ENCODE assay signal across 11 mouse cellular contexts in the genomic region with DNA sequence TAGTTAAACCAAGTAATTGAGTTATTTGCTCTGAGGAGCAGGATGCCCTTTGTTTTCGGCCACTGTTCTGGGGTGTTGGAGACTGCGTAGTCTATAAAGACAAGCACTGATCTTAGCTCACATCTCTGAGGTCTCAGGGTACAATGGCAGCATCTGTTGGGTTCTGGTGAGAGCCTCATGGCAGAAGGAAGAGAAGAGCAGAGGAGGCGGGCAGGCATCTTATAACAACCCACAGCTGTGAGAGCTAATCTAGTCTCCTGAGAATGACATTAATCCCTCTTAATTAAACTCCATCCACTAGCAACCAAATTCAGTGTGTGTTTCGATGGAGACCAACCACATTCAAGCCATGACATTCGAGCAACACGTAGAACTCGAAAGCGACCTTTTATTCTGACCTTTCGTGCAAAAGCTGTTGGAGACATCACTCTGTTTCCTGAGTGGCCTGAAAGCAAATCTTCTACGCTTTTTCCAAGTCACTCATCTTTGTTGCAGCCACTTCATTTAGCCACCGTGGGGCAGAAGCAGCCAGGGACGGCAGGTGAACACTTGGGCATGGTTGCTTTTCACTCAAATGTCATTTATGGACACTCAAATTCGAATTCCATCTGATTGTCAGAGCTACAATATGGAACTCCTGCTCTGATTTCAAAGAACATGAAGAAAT.
DNase-seq lines count a peak whose midpoint lies in the region; ATAC-seq and TF ChIP-seq lines count a peak whose summit lies in the region.
"Had no signal": no experiment of that assay in that cellular context is flagged by ENCODE, and none has a peak within 500 bp of the region (broad histone marks: within the 10 kb centered on the region; RNA-seq: fewer than 3 reads in every experiment).

No protein-coding gene starts in this region.

- WGBS in heart, embryonic 15.5 days, result 77% methylated on average over 13 of the region's 13 CpGs
- 67% methylated on average over 13 of the region's 13 CpGs for WGBS in liver, embryonic 14.5 days (ENCODE audit: insufficient replicate concordance)
- WGBS in liver, embryonic 11.5 days, result 77% methylated on average over 13 of the region's 13 CpGs

- no peak for TF ChIP-seq POLR2A in MEL (IDR thresholded peaks at IDR 0.05; ENCODE audit: control insufficient read depth in 1 of 2, insufficient read depth in 1 of 2, low read depth in 1 of 2, low read length in 2 of 2, poor library complexity in 1 of 2)
- TF ChIP-seq POLR2A in cortical plate, adult 2 months (IDR thresholded peaks at IDR 0.05; ENCODE audit: extremely low read depth, insufficient read depth, low read length), result no peak

- H3K27ac ChIP-seq in heart, embryonic 15.5 days, result peak overlapping the region; percentile 62; the same call in 1 of the 2 replicates
- H3K27ac ChIP-seq in liver, embryonic 14.5 days, result no peak overlapping the region
- no peak overlapping the region for H3K27ac ChIP-seq in liver, embryonic 11.5 days (ENCODE audit: low read depth, low read length)
- no peak overlapping the region for H3K27ac ChIP-seq in MEL (ENCODE audit: control insufficient read depth, low read depth, low read length)
- H3K27ac ChIP-seq in cortical plate, adult 2 months (ENCODE audit: insufficient read depth, low read length), result no peak overlapping the region

- no peaks in the 10 kb centered on the region for H3K27me3 ChIP-seq in heart, embryonic 15.5 days
- no peaks in the 10 kb centered on the region for H3K27me3 ChIP-seq in liver, embryonic 14.5 days (ENCODE audit: control insufficient read depth, insufficient read depth, low read length)
- no peaks in the 10 kb centered on the region for H3K27me3 ChIP-seq in liver, embryonic 11.5 days (replicated peaks; ENCODE audit: control insufficient read depth, insufficient read depth, low read length)
- peaks cover 0 to 3% of the 10 kb centered on the region in 2 experiments; a peak in 3 of 4 replicates for H3K27me3 ChIP-seq in MEL (ENCODE audit: control insufficient read depth in 1 of 2, insufficient read depth in 2 of 2, low read length in 2 of 2)
- H3K27me3 ChIP-seq: heart, embryonic 12.5 days had no signal

- H3K4me2 ChIP-seq in heart, embryonic 15.5 days, result no peak overlapping the region
- H3K4me2 ChIP-seq in liver, embryonic 14.5 days (ENCODE audit: low read depth), result no peak overlapping the region
- H3K4me2 ChIP-seq in liver, embryonic 11.5 days, result no peak overlapping the region

- H3K9ac ChIP-seq in heart, embryonic 15.5 days, result no peak overlapping the region
- H3K9ac ChIP-seq in liver, embryonic 14.5 days (replicated peaks), result no peak overlapping the region
- H3K9ac ChIP-seq in liver, embryonic 11.5 days (ENCODE audit: low read depth, low read length), result no peak overlapping the region
- H3K9ac ChIP-seq in MEL (ENCODE audit: control insufficient read depth, low read depth, low read length, poor library complexity, severe bottlenecking), result no peak overlapping the region
- H3K9ac ChIP-seq: heart, embryonic 12.5 days had no signal

- H3K9me3 ChIP-seq in heart, embryonic 15.5 days (replicated peaks), result no peaks in the 10 kb centered on the region
- H3K9me3 ChIP-seq in liver, embryonic 14.5 days (ENCODE audit: control insufficient read depth, low read length), result no peaks in the 10 kb centered on the region
- no peaks in the 10 kb centered on the region for H3K9me3 ChIP-seq in liver, embryonic 11.5 days (ENCODE audit: control insufficient read depth, low read length)
- H3K9me3 ChIP-seq in MEL (replicated peaks; ENCODE audit: insufficient read depth, low read length), result no peaks in the 10 kb centered on the region
- H3K9me3 ChIP-seq: heart, embryonic 12.5 days had no signal

- no peaks in the 10 kb centered on the region for H3K79me2 ChIP-seq in MEL (ENCODE audit: control insufficient read depth, insufficient read depth, low read length, poor library complexity)

- no peak for DNase-seq in heart, postnatal 4 days
- no peak for DNase-seq in liver, embryonic 14.5 days (ENCODE audit: low read depth in 3 of 3, low spot score in 3 of 3)
- DNase-seq in liver, embryonic 11.5 days (ENCODE audit: low spot score), result no peak
- DNase-seq in MEL (ENCODE audit: low read depth, low spot score), result no peak
- no peak for DNase-seq in right cerebral cortex, postnatal 14 days
- DNase-seq in adrenal gland, adult 18-20 months (ENCODE audit: low spot score in 2 of 2), result no peak
- DNase-seq: cerebellum, postnatal 36 days; lung, postnatal 36 days had no signal

- no peak for ATAC-seq in heart, embryonic 15.5 days (replicated peaks; ENCODE audit: insufficient number of reproducible peaks, insufficient read depth, low FRiP score, low read depth)
- no peak for ATAC-seq in liver, embryonic 14.5 days (ENCODE audit: insufficient read depth)
- no peak for ATAC-seq in liver, embryonic 11.5 days (replicated peaks; ENCODE audit: low FRiP score)

- H3K36me3 ChIP-seq in heart, embryonic 15.5 days, result no peaks in the 10 kb centered on the region
- no peaks in the 10 kb centered on the region for H3K36me3 ChIP-seq in liver, embryonic 14.5 days (replicated peaks; ENCODE audit: control insufficient read depth, insufficient read depth, low read depth)
- H3K36me3 ChIP-seq in liver, embryonic 11.5 days (ENCODE audit: control insufficient read depth, insufficient read depth, low read length), result no peaks in the 10 kb centered on the region
- H3K36me3 ChIP-seq in MEL (ENCODE audit: control insufficient read depth in 1 of 2, insufficient read depth in 2 of 2, low read length in 2 of 2), result no peaks in the 10 kb centered on the region
- H3K36me3 ChIP-seq: heart, embryonic 12.5 days had no signal

- H3K4me1 ChIP-seq in heart, embryonic 15.5 days (replicated peaks), result peaks cover 30% of the 10 kb centered on the region
- peaks cover 0 to 6% of the 10 kb centered on the region in 2 experiments; a peak in 3 of 4 replicates for H3K4me1 ChIP-seq in liver, embryonic 14.5 days (replicated peaks; ENCODE audit: control insufficient read depth in 2 of 2, insufficient read depth in 2 of 2, low read length in 1 of 2)
- no peaks in the 10 kb centered on the region for H3K4me1 ChIP-seq in liver, embryonic 11.5 days (replicated peaks; ENCODE audit: control insufficient read depth, insufficient read depth, low read length)
- peaks cover 0 to 2% of the 10 kb centered on the region in 2 experiments; a peak in 1 of 4 replicates for H3K4me1 ChIP-seq in MEL (ENCODE audit: control insufficient read depth in 1 of 2, insufficient read depth in 2 of 2, low read length in 2 of 2)
- no peaks in the 10 kb centered on the region for H3K4me1 ChIP-seq in cortical plate, adult 2 months (ENCODE audit: control insufficient read depth, insufficient read depth, low read length)

- no peak for TF ChIP-seq EP300 in liver, embryonic 14.5 days (IDR thresholded peaks at IDR 0.05; ENCODE audit: low read depth)
- no peak for TF ChIP-seq EP300 in MEL (IDR thresholded peaks at IDR 0.05; ENCODE audit: low read depth in 1 of 2, low read length in 2 of 2)

- TF ChIP-seq CTCF in liver, embryonic 14.5 days (IDR thresholded peaks at IDR 0.05; ENCODE audit: low read depth), result peak; percentile 40; the same call in 1 of the 2 replicates
- peak in 2 of 3 experiments; percentile 34 to 46; a peak in 3 of 6 replicates for TF ChIP-seq CTCF in MEL (IDR thresholded peaks at IDR 0.05 in 2 of 3, conservative IDR thresholded peaks at IDR 0.05 in 1 of 3; ENCODE audit: control insufficient read depth in 1 of 3, insufficient read depth in 1 of 3, low read depth in 2 of 3, low read length in 3 of 3, poor library complexity in 1 of 3, severe bottlenecking in 1 of 3)
- peak; percentile 36; the same call in 1 of the 2 replicates for TF ChIP-seq CTCF in cortical plate, adult 2 months (IDR thresholded peaks at IDR 0.05; ENCODE audit: extremely low read depth, insufficient read depth, low read length)

- peak; percentile 23 for TF ChIP-seq RAD21 in MEL (IDR thresholded peaks at IDR 0.05; ENCODE audit: low read depth, low read length)

- no peak overlapping the region for H3K4me3 ChIP-seq in heart, embryonic 15.5 days
- no peak overlapping the region for H3K4me3 ChIP-seq in liver, embryonic 14.5 days (ENCODE audit: insufficient read depth in 1 of 2, low read depth in 2 of 2, low read length in 2 of 2)
- H3K4me3 ChIP-seq in liver, embryonic 11.5 days (ENCODE audit: low read depth, low read length), result no peak overlapping the region
- H3K4me3 ChIP-seq in MEL (ENCODE audit: control insufficient read depth in 1 of 2, insufficient read depth in 1 of 2, low read depth in 2 of 2, low read length in 2 of 2), result no peak overlapping the region
- H3K4me3 ChIP-seq in cortical plate, adult 2 months (ENCODE audit: insufficient read depth, low read length), result no peak overlapping the region
- H3K4me3 ChIP-seq: heart, embryonic 12.5 days had no signal

TF ChIP-seq in MEL, 35 proteins besides CTCF, POLR2A, EP300 and RAD21:
- TF ChIP-seq UBTF (IDR thresholded peaks at IDR 0.05; ENCODE audit: borderline replicate concordance, insufficient read depth, low read depth, low read length) (no peak), TCF12 (IDR thresholded peaks at IDR 0.05; ENCODE audit: low read depth, low read length) (no peak), CHD1 (IDR thresholded peaks at IDR 0.05; ENCODE audit: low read depth, low read length) (no peak), MXI1 (IDR thresholded peaks at IDR 0.05; ENCODE audit: low read depth, low read length) (no peak), ZKSCAN1 (IDR thresholded peaks at IDR 0.05; ENCODE audit: low read depth, low read length) (no peak), POLR2AphosphoS2 (IDR thresholded peaks at IDR 0.05; ENCODE audit: low read length) (no peak), USF2 (IDR thresholded peaks at IDR 0.05; ENCODE audit: borderline replicate concordance in 1 of 2, insufficient read depth in 1 of 2, low read depth in 1 of 2, low read length in 2 of 2) (no peak), ELF1 (IDR thresholded peaks at IDR 0.05; ENCODE audit: low read depth, low read length) (no peak), GABPA (IDR thresholded peaks at IDR 0.05; ENCODE audit: low read depth, low read length) (no peak), ZMIZ1 (IDR thresholded peaks at IDR 0.05; ENCODE audit: low read depth, low read length) (no peak), BHLHE40 (IDR thresholded peaks at IDR 0.05; ENCODE audit: borderline replicate concordance, low read depth, low read length) (no peak), HCFC1 (IDR thresholded peaks at IDR 0.05; ENCODE audit: low read depth, low read length) (no peak)
